Mouse (Mus musculus) spleen, adult 12 weeks (tissue): ENCODE data around the gene Cdc14b.
A peak's percentile ranks its signal among the peaks of the same experiment; 100 is the strongest.

Experiments used
- DNase-seq: peaks from one replicate; pipeline ENCODE4 v3.0.0; 2022; ENCODE audit warnings: low spot score

The Cdc14b gene

GRCm38 (mm10) chr13:64237000-64237680 lies 38.0 kb downstream of the Cdc14b start:
- no peak for DNase-seq

GRCm38 (mm10) chr13:64235777-64236176 lies 39.3 kb downstream of the Cdc14b start:
- DNase-seq, result no peak

GRCm38 (mm10) chr13:64235062-64235715 lies 39.9 kb downstream of the Cdc14b start:
- DNase-seq, result no peak

- no peak for DNase-seq
Measured at GRCm38 (mm10) chr13:64233139-64233538, 42.0 kb downstream of the Cdc14b start.

GRCm38 (mm10) chr13:64226725-64227124 lies 48.4 kb downstream of the Cdc14b start:
- no peak for DNase-seq

GRCm38 (mm10) chr13:64225738-64226137 lies 49.4 kb downstream of the Cdc14b start:
- DNase-seq, result no peak

- DNase-seq, result no peak
Measured at GRCm38 (mm10) chr13:64214891-64215290, 60.2 kb downstream of the Cdc14b start.

GRCm38 (mm10) chr13:64211995-64212603 lies 63.0 kb downstream of the Cdc14b start:
- DNase-seq, result no peak

- DNase-seq, result no peak
Measured at GRCm38 (mm10) chr13:64208146-64208545, 66.9 kb downstream of the Cdc14b start.

GRCm38 (mm10) chr13:64205186-64205585 lies 69.9 kb downstream of the Cdc14b start:
- DNase-seq, result no peak

GRCm38 (mm10) chr13:64204726-64205125 lies 70.4 kb downstream of the Cdc14b start:
- DNase-seq, result no peak

- no peak for DNase-seq
Measured at GRCm38 (mm10) chr13:64200911-64201310, 74.2 kb downstream of the Cdc14b start.

- DNase-seq, result no peak
Measured at GRCm38 (mm10) chr13:64198310-64198709, 76.8 kb downstream of the Cdc14b start.

GRCm38 (mm10) chr13:64197899-64198298 lies 77.2 kb downstream of the Cdc14b start:
- no peak for DNase-seq

- DNase-seq, result no peak
Measured at GRCm38 (mm10) chr13:64187065-64187464, 88.0 kb downstream of the Cdc14b start.

GRCm38 (mm10) chr13:64186516-64186915 lies 88.6 kb downstream of the Cdc14b start:
- DNase-seq, result no peak

- no peak for DNase-seq
Measured at GRCm38 (mm10) chr13:64185586-64185985, 89.5 kb downstream of the Cdc14b start.

GRCm38 (mm10) chr13:64185176-64185575 lies 89.9 kb downstream of the Cdc14b start:
- no peak for DNase-seq

- no peak for DNase-seq
Measured at GRCm38 (mm10) chr13:64184361-64184760, 90.7 kb downstream of the Cdc14b start.

- no peak for DNase-seq
Measured at GRCm38 (mm10) chr13:64183583-64183982, 91.5 kb downstream of the Cdc14b start.

- DNase-seq, result no peak
Measured at GRCm38 (mm10) chr13:64182091-64182490, 93.0 kb downstream of the Cdc14b start.

GRCm38 (mm10) chr13:64180888-64181287 lies 94.2 kb downstream of the Cdc14b start:
- peak; percentile 23 for DNase-seq

GRCm38 (mm10) chr13:64180300-64180699 lies 94.8 kb downstream of the Cdc14b start:
- DNase-seq, result no peak
